Mouse (Mus musculus) liver, embryonic 15.5 days (tissue): ENCODE data around the gene Keap1. TPM values are rescaled to one million over a fixed set of nuclear protein-coding genes. Genes with fewer than 3 reads are reported as not detected.
A peak's percentile ranks its signal among the peaks of the same experiment; 100 is the strongest.
"Not testable (repeated sequence)": the region's sequence is repeated elsewhere in the genome, so short reads cannot be mapped to it uniquely, and the experiment has no call there.

ENCODE experiments used
- ATAC-seq: fragments of 200-750 bp; cut with Nextera tagmentation; 2 replicates; pipeline ENCODE4 v1.8.0; 2017; ENCODE audit warnings: moderate number of reproducible peaks, mild to moderate bottlenecking, moderate library complexity; ENCODE audit not compliant: insufficient read depth
- H3K27ac ChIP-seq: fragments of 300-500 bp; sonication (generic); replicated peaks from 2 replicates; pipeline ENCODE4 v1.5.1; 2015; ENCODE audit warnings: mild to moderate bottlenecking, inconsistent platforms
- H3K27me3 ChIP-seq: fragments of 300-500 bp; sonication (generic); 2 replicates; pipeline ENCODE4 v1.6.1; 2015; ENCODE audit warnings: mild to moderate bottlenecking, inconsistent platforms
- H3K36me3 ChIP-seq: fragments of 300-500 bp; sonication (generic); replicated peaks from 2 replicates; pipeline ENCODE4 v1.6.1; 2015; ENCODE audit warnings: moderate library complexity, mild to moderate bottlenecking, inconsistent platforms
- H3K4me1 ChIP-seq: fragments of 300-500 bp; sonication (generic); replicated peaks from 2 replicates; pipeline ENCODE4 v1.6.1; 2015; ENCODE audit warnings: inconsistent platforms
- H3K4me2 ChIP-seq: fragments of 300-500 bp; sonication (generic); 2 replicates; pipeline ENCODE4 v1.6.1; 2015; ENCODE audit warnings: moderate library complexity, mild to moderate bottlenecking, inconsistent platforms
- H3K4me3 ChIP-seq: fragments of 300-500 bp; sonication (generic); replicated peaks from 2 replicates; pipeline ENCODE4 v1.5.1; 2015; ENCODE audit warnings: mild to moderate bottlenecking, inconsistent platforms
- H3K9ac ChIP-seq: fragments of 300-500 bp; sonication (generic); 2 replicates; pipeline ENCODE4 v1.6.1; 2015; ENCODE audit warnings: moderate library complexity, mild to moderate bottlenecking, inconsistent platforms
- H3K9me3 ChIP-seq: fragments of 300-500 bp; sonication (generic); replicated peaks from 2 replicates; pipeline ENCODE4 v1.6.1; 2016; ENCODE audit warnings: inconsistent platforms
- WGBS: fragments of 180-500 bp; shearing (Covaris S2); methylation state at CpG from one replicate; pipeline ENCODE4 v1.1.7; 2015; ENCODE audit warnings: mixed read lengths; ENCODE audit not compliant: insufficient replicate concordance; 5-methylcytosine and 5-hydroxymethylcytosine counted together
- polyA plus RNA-seq: library from polyadenylated mRNA; unstranded; fragments of >200 nt; fragmentation: Nextera tagmentation; extraction: Ambion mirVana; gene quantifications from 2 replicates; pipeline ENCODE4 v1.2.1, GENCODE M21; 2015

Gene Keap1
- polyA plus RNA-seq, 1 experiment from 2014 or later: 27.9 TPM

DNA sequence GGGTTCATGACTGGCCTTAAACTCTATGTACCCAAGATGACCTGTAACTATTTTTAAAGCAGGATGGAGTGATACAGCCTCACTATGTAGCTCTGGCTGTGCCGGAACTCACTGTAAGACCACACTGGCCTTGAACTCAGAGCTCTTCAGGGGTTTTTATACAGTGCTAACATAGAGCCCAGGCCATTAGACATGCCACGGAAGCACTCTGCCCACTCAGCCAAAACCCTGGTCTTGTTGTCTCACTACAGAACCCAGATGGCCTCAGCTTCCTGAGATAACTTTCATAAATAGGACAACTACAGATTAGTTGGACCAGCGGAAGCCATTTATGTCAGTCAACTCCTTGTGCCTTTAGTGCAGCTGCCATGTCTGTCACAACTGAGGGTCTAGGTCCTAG, 35.2 kb upstream of the Keap1 start:
- Histone ChIP-seq H3K4me3 (no peak overlapping the region), H3K27ac (0 out of 2 replicates have a peak overlapping the region, but pooled peaks have one; percentile 35), H3K36me3 (peaks cover 100% of the 10 kb centered on the region), H3K4me1 (peaks cover 48% of the 10 kb centered on the region), H3K4me2 (no peak overlapping the region), H3K9me3 (no peaks in the 10 kb centered on the region), H3K9ac (no peak overlapping the region), H3K27me3 (no peaks in the 10 kb centered on the region)
- no peak for ATAC-seq
- WGBS: 81% methylated on average over 3 of the region's 3 CpGs

DNA sequence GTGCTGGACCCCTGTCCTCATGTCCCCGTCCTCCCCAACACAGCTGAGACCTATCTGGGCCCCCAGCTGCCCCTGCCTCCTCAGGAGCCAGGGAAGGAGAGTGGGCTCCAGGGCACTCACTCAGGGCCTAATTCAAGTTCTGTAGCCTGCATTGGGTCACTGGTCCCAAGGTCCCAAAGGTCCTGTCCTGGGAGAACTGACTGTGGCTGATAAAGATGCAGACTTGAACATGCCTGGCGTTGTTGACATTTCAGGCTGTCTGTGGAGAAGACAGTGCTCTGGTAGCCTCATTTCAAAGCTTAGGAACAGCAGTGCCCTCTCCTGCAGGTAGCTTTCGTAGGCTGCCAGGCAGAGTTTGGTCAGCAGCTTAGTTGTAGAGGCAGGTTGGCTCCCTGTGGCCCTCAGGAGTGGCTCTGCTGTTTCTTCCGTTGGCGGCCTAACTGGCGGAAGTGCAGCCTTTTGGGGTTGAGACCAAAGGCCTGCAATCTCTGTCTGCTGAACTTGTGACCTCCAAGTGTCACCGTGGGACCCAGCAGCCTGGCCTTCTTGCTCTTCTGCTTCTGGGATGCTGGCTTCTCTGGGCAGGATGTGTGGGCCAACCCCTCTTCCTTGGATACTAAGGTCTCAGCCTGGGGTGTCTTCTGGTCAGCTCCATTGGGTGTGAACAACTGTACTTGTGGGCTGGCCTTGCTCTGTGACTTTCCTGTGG, 34.5 kb upstream of the Keap1 start:
- Histone ChIP-seq H3K36me3 (peaks cover 100% of the 10 kb centered on the region), H3K9ac (no peak overlapping the region), H3K4me1 (peaks cover 53% of the 10 kb centered on the region), H3K9me3 (no peaks in the 10 kb centered on the region), H3K27me3 (no peaks in the 10 kb centered on the region), H3K27ac (0 out of 2 replicates have a peak overlapping the region, but pooled peaks have one; percentile 35), H3K4me2 (no peak overlapping the region), H3K4me3 (no peak overlapping the region)
- WGBS: 72% methylated on average over 7 of the region's 7 CpGs
- ATAC-seq: no peak

DNA sequence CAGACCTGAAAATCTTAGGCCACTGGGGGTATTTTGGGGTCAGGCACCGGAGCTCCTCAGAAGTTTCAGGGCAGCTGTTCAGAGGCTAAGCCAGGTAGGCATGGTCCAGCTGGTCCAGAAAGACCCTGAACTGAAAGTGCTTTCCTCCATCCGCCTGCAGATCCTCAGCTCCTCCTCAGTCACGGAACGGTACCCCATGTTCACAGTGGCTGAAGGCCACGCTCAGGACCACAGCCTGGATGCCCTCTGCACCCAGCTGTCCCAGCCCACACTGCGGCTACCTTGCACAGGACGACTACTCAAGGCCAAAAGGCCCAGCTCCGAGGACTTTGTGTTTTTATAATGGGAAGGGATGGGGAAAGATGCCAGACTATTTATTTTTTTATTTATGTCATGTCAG, 33.9 kb upstream of the Keap1 start:
- Histone ChIP-seq H3K27me3 (no peaks in the 10 kb centered on the region), H3K9me3 (no peaks in the 10 kb centered on the region), H3K4me1 (peaks cover 58% of the 10 kb centered on the region), H3K27ac (no peak overlapping the region), H3K9ac (no peak overlapping the region), H3K4me3 (no peak overlapping the region), H3K4me2 (no peak overlapping the region), H3K36me3 (peaks cover 100% of the 10 kb centered on the region)
- 82% methylated on average over 8 of the region's 8 CpGs for WGBS
- ATAC-seq: no peak

- no peaks in the 10 kb centered on the region for H3K9me3 ChIP-seq
- H3K4me1 ChIP-seq: peaks cover 56% of the 10 kb centered on the region
- H3K4me2 ChIP-seq: no peak overlapping the region
- no peak overlapping the region for H3K27ac ChIP-seq
- H3K4me3 ChIP-seq: no peak overlapping the region
- no peak overlapping the region for H3K9ac ChIP-seq
- WGBS: 89% methylated on average over 9 of the region's 9 CpGs
- peaks cover 100% of the 10 kb centered on the region for H3K36me3 ChIP-seq
- no peaks in the 10 kb centered on the region for H3K27me3 ChIP-seq
- ATAC-seq: no peak
Observed at GRCm38 (mm10) chr9:21272391-21272790, 33.2 kb upstream of the Keap1 start.

DNA sequence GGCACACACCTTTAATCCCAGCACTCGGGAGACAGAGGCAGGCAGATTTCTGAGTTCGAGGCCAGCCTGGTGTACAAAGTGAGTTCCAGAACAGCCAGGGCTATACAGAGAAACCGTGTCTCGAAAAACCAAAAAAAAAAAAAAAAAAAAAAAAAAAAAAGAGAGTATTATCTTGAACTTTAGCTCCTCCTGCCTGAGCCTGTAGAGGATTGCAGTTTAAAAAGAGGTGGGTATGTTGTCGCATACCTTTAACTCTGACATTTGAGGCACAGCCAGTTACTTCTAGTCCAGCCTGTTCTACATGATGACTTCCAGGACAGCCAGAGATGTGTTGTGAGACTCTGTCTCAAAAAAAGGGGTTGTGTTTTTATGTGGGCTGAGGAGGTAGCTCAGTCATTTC, 30.4 kb upstream of the Keap1 start:
- Histone ChIP-seq H3K4me1 (peaks cover 55% of the 10 kb centered on the region), H3K36me3 (peaks cover 84% of the 10 kb centered on the region)
- WGBS: 65% methylated on average over 5 of the region's 5 CpGs
- H3K9me3 ChIP-seq, ATAC-seq, H3K4me3 ChIP-seq, H3K27ac ChIP-seq, H3K9ac ChIP-seq, H3K27me3 ChIP-seq, H3K4me2 ChIP-seq: not testable (repeated sequence)

DNA sequence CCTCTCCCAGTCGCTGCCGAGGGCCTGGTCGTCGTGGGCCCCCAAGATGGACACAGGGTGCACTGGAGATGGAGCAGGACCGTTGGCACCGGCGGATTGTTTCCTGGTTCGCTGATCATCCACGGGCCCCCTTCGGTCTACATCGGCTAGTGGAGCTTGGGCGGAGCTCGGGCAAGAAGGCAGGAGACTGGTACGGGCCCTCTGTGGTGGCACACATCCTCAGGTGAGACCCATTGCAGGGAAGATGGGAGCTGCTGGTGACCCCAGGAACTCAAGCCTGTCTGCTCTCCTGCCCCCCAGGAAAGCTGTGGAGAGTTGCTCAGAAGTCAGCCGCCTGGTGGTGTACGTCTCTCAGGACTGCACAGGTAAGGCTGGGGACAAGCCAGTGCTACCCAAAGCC, 29.1 kb upstream of the Keap1 start:
- no peak for ATAC-seq
- Histone ChIP-seq H3K27me3 (no peaks in the 10 kb centered on the region), H3K9me3 (no peaks in the 10 kb centered on the region), H3K4me3 (no peak overlapping the region), H3K27ac (no peak overlapping the region), H3K9ac (no peak overlapping the region), H3K36me3 (peaks cover 72% of the 10 kb centered on the region), H3K4me2 (peak overlapping the region; percentile 1; the same call in 1 of the 2 replicates), H3K4me1 (peaks cover 54% of the 10 kb centered on the region)
- WGBS: 92% methylated on average over 16 of the region's 16 CpGs

DNA sequence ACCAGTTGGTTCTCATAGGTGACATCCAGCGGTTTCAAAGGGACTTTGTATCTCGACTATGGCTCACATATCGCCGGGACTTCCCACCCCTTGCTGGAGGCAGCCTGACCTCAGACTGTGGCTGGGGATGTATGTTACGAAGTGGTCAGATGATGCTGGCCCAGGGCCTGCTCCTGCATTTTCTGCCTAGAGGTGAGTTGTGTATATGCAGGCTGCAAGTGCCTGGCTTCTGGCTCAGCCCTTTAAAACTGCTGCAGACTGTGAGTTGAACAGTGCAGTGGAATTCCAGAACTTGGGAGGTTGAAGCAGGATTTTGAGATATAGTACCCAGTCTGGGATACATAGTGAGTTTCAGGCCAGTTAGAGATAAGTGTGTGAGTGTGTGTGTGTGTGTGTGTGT, 27.7 kb upstream of the Keap1 start:
- ATAC-seq: no peak
- Histone ChIP-seq H3K36me3 (peaks cover 57% of the 10 kb centered on the region), H3K9me3 (no peaks in the 10 kb centered on the region), H3K27me3 (no peaks in the 10 kb centered on the region), H3K4me2 (peak overlapping the region; percentile 77), H3K4me1 (peaks cover 65% of the 10 kb centered on the region), H3K4me3 (peak overlapping the region; percentile 84), H3K27ac (peak overlapping the region; percentile 100), H3K9ac (peak overlapping the region; percentile 91)
- WGBS: 83% methylated on average over 5 of the region's 5 CpGs

DNA sequence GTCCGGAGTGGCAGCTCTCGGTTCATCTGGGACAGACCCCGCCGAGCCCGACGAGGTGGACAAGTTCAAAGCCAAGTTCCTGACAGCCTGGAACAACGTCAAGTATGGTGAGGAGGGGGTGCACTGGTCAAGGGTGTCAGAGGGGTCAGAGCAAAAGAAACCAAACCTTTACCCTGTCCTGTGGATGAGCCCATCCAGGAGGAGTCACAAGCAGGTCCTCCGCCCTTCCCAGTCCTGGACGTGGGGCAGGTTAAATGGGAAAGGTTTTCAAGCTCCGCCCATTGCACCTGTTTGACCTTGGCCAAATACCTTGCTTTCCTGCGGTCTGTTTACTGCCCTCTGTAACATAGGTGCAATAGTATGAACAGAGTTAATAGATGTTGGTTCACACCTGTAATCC, 26.4 kb upstream of the Keap1 start:
- Histone ChIP-seq H3K27ac (peak overlapping the region; percentile 100), H3K9ac (peak overlapping the region; percentile 91), H3K36me3 (peaks cover 45% of the 10 kb centered on the region), H3K27me3 (no peaks in the 10 kb centered on the region), H3K4me3 (peak overlapping the region; percentile 84), H3K4me1 (peaks cover 69% of the 10 kb centered on the region), H3K4me2 (peak overlapping the region; percentile 77), H3K9me3 (no peaks in the 10 kb centered on the region)
- 5% methylated on average over 11 of the region's 11 CpGs for WGBS
- peak; percentile 26 for ATAC-seq

DNA sequence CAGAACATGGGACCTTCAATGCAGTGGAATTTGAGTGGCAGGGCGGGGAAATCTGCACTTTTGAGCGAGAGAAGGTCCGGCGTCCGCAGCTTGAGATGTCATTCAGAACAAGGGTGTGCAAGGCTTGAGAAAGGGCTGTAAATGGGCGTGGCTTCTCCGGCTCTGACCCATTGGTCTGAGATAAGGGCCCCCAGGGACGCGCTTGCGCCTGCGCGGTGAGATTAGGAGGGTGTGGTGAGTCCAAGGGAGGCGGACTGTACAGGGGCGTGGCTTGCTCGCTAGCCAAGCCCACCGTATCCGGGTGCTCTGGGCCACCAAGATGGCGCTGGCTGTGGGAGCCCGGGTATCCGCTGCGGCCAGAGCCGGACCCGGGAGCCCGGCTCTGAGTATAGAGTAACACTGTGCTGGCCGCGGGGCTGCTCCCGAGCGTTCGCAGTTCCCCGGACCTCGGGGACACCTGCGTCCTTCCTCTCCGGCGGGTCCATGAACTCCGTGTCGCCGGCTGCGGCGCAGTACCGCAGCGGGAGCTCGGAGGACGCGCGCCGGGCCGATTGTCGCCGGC, 25.9 kb upstream of the Keap1 start, which contains the start of gene Atg4d:
Atg4d (plus strand) TSS at position 294 of the 562 bp plus-strand sequence.
- ATAC-seq: peak; percentile 91
- peak within 1 kb of the TSS; percentile 100 for H3K27ac ChIP-seq
- peaks cover 69% of the 10 kb centered on the region for H3K4me1 ChIP-seq
- H3K27me3 ChIP-seq: no peaks in the 10 kb centered on the region
- no peaks in the 10 kb centered on the region for H3K9me3 ChIP-seq
- H3K4me3 ChIP-seq: peak within 1 kb of the TSS; percentile 84
- peak within 1 kb of the TSS; percentile 91 for H3K9ac ChIP-seq
- H3K36me3 ChIP-seq: peaks cover 39% of the 10 kb centered on the region
- peak within 1 kb of the TSS; percentile 89 for H3K4me2 ChIP-seq
- under 1% methylated on average over 49 of the region's 49 CpGs for WGBS

GRCm38 (mm10) chr9:21264272-21264999, 25.3 kb upstream of the Keap1 start:
- H3K4me2 ChIP-seq: peak overlapping the region; percentile 89
- H3K36me3 ChIP-seq: peaks cover 33% of the 10 kb centered on the region
- no peaks in the 10 kb centered on the region for H3K9me3 ChIP-seq
- no peaks in the 10 kb centered on the region; the same call in 1 of the 2 replicates for H3K27me3 ChIP-seq
- peak overlapping the region; percentile 84 for H3K4me3 ChIP-seq
- peak overlapping the region; percentile 78 for H3K9ac ChIP-seq
- WGBS: 11% methylated on average over 17 of the region's 17 CpGs
- peak overlapping the region; percentile 100 for H3K27ac ChIP-seq
- peaks cover 72% of the 10 kb centered on the region for H3K4me1 ChIP-seq
- ATAC-seq: peak; percentile 75

- 24% methylated on average over 2 of the region's 2 CpGs for WGBS
- Histone ChIP-seq H3K9ac (no peak overlapping the region), H3K27me3 (peaks cover 11% of the 10 kb centered on the region; the same call in 1 of the 2 replicates), H3K27ac (no peak overlapping the region), H3K4me1 (peaks cover 49% of the 10 kb centered on the region), H3K9me3 (no peaks in the 10 kb centered on the region), H3K4me2 (no peak overlapping the region), H3K36me3 (peaks cover 7% of the 10 kb centered on the region), H3K4me3 (no peak overlapping the region)
- no peak for ATAC-seq
Observed at GRCm38 (mm10) chr9:21261831-21262230, 22.7 kb upstream of the Keap1 start.
